Mouse (Mus musculus) embryonic facial prominence, embryonic 12.5 days (tissue): ENCODE measurements around the gene 4930467E23Rik. TPM values are rescaled to one million over a fixed set of nuclear protein-coding genes. Genes with fewer than 3 reads are reported as not detected.
A peak's percentile ranks its signal among the peaks of the same experiment; 100 is the strongest.
"Not testable (repeated sequence)": the region's sequence is repeated elsewhere in the genome, so short reads cannot be mapped to it uniquely, and the experiment has no call there.

ENCODE experiments used
- ATAC-seq: fragments of 200-750 bp; cut with Nextera tagmentation; 2 replicates; pipeline ENCODE4 v1.8.0; 2017; ENCODE audit not compliant: insufficient number of reproducible peaks, insufficient read depth, low FRiP score, low TSS enrichment
- H3K27ac ChIP-seq: fragments of 300-500 bp; sonication (generic); 2 replicates; pipeline ENCODE4 v1.5.1; 2016; ENCODE audit warnings: mild to moderate bottlenecking
- H3K27me3 ChIP-seq: fragments of 300-500 bp; sonication (generic); 2 replicates; pipeline ENCODE4 v1.6.1; 2016; ENCODE audit warnings: mild to moderate bottlenecking, moderate library complexity
- H3K36me3 ChIP-seq: fragments of 300-500 bp; sonication (generic); 2 replicates; pipeline ENCODE4 v1.6.1; 2016; ENCODE audit warnings: mild to moderate bottlenecking
- H3K4me1 ChIP-seq: fragments of 300-500 bp; sonication (generic); 2 replicates; pipeline ENCODE4 v1.6.1; 2016
- H3K4me2 ChIP-seq: fragments of 300-500 bp; sonication (generic); replicated peaks from 2 replicates; pipeline ENCODE4 v1.6.1; 2016; ENCODE audit warnings: mild to moderate bottlenecking, moderate library complexity
- H3K4me3 ChIP-seq: fragments of 300-500 bp; sonication (generic); 2 replicates; pipeline ENCODE4 v1.5.1; 2016; ENCODE audit warnings: mild to moderate bottlenecking
- H3K9ac ChIP-seq: fragments of 300-500 bp; sonication (generic); 2 replicates; pipeline ENCODE4 v1.6.1; 2016; ENCODE audit warnings: mild to moderate bottlenecking, moderate library complexity
- H3K9me3 ChIP-seq: fragments of 300-500 bp; sonication (generic); 2 replicates; pipeline ENCODE4 v1.6.1; 2016; ENCODE audit warnings: mild to moderate bottlenecking, moderate library complexity
- WGBS: fragments of 180-500 bp; shearing (Covaris S2); methylation state at CpG from one replicate; pipeline ENCODE4 v1.1.7; 2016; 5-methylcytosine and 5-hydroxymethylcytosine counted together
- polyA plus RNA-seq: library from polyadenylated mRNA; unstranded; fragments of >200 nt; fragmentation: Nextera tagmentation; extraction: Ambion mirVana; gene quantifications from 2 replicates; pipeline ENCODE4 v1.2.1, GENCODE M21; 2016

Gene 4930467E23Rik
- polyA plus RNA-seq, 1 experiment from 2014 or later: not detected

- ATAC-seq, H3K4me1 ChIP-seq, H3K9me3 ChIP-seq, H3K4me2 ChIP-seq, H3K36me3 ChIP-seq, H3K27me3 ChIP-seq, H3K4me3 ChIP-seq, H3K27ac ChIP-seq, H3K9ac ChIP-seq: not testable (repeated sequence)
- WGBS: 81% methylated on average over 4 of the region's 4 CpGs
Measured at GRCm38 (mm10) chr8:19773461-19773860, 44.1 kb downstream of the 4930467E23Rik start.

- H3K9me3 ChIP-seq, ATAC-seq, H3K4me3 ChIP-seq, H3K4me2 ChIP-seq, H3K36me3 ChIP-seq, H3K27me3 ChIP-seq, H3K9ac ChIP-seq, H3K4me1 ChIP-seq, H3K27ac ChIP-seq: not testable (repeated sequence)
Measured at GRCm38 (mm10) chr8:19776311-19776710, 46.9 kb downstream of the 4930467E23Rik start.

GRCm38 (mm10) chr8:19777500-19777899 lies 48.1 kb downstream of the 4930467E23Rik start:
- H3K27me3 ChIP-seq, H3K4me1 ChIP-seq, ATAC-seq, H3K4me2 ChIP-seq, H3K4me3 ChIP-seq, H3K36me3 ChIP-seq, H3K9ac ChIP-seq, H3K9me3 ChIP-seq, H3K27ac ChIP-seq: not testable (repeated sequence)
- 38% methylated on average over 2 of the region's 2 CpGs for WGBS

- WGBS: 64% methylated on average over 1 of the region's 1 CpGs
- not testable (repeated sequence) for H3K9me3 ChIP-seq, H3K4me3 ChIP-seq, H3K36me3 ChIP-seq, H3K27me3 ChIP-seq, ATAC-seq, H3K4me1 ChIP-seq, H3K9ac ChIP-seq, H3K27ac ChIP-seq, H3K4me2 ChIP-seq
Measured at GRCm38 (mm10) chr8:19778126-19778525, 48.8 kb downstream of the 4930467E23Rik start.

- H3K36me3 ChIP-seq, H3K4me1 ChIP-seq, H3K27ac ChIP-seq, H3K4me3 ChIP-seq, H3K27me3 ChIP-seq, H3K9ac ChIP-seq, H3K9me3 ChIP-seq, ATAC-seq, H3K4me2 ChIP-seq: not testable (repeated sequence)
- 87% methylated on average over 8 of the region's 8 CpGs for WGBS
Measured at GRCm38 (mm10) chr8:19778891-19779290, 49.5 kb downstream of the 4930467E23Rik start.

GRCm38 (mm10) chr8:19780212-19780611 lies 50.8 kb downstream of the 4930467E23Rik start:
- H3K4me2 ChIP-seq, H3K4me3 ChIP-seq, H3K9me3 ChIP-seq, H3K27ac ChIP-seq, H3K27me3 ChIP-seq, H3K36me3 ChIP-seq, H3K4me1 ChIP-seq, ATAC-seq, H3K9ac ChIP-seq: not testable (repeated sequence)
- WGBS: 94% methylated on average over 4 of the region's 4 CpGs

GRCm38 (mm10) chr8:19780658-19781057 lies 51.3 kb downstream of the 4930467E23Rik start:
- not testable (repeated sequence) for ATAC-seq, H3K4me1 ChIP-seq

GRCm38 (mm10) chr8:19781328-19782114 lies 52.1 kb downstream of the 4930467E23Rik start:
- H3K27me3 ChIP-seq, H3K9ac ChIP-seq, ATAC-seq, H3K4me1 ChIP-seq, H3K4me3 ChIP-seq, H3K36me3 ChIP-seq, H3K4me2 ChIP-seq, H3K9me3 ChIP-seq, H3K27ac ChIP-seq: not testable (repeated sequence)
- WGBS: 93% methylated on average over 5 of the region's 5 CpGs

More at GRCm38 (mm10) chr8:19780658-19781057, 51.3 kb downstream of the 4930467E23Rik start:
- not testable (repeated sequence) for H3K9ac ChIP-seq, H3K9me3 ChIP-seq, H3K4me2 ChIP-seq, H3K36me3 ChIP-seq, H3K27me3 ChIP-seq, H3K4me3 ChIP-seq, H3K27ac ChIP-seq

- not testable (repeated sequence) for H3K4me2 ChIP-seq, H3K4me1 ChIP-seq, H3K9me3 ChIP-seq, ATAC-seq, H3K9ac ChIP-seq, H3K27ac ChIP-seq, H3K27me3 ChIP-seq, H3K4me3 ChIP-seq, H3K36me3 ChIP-seq
- WGBS: 80% methylated on average over 3 of the region's 3 CpGs
Measured at GRCm38 (mm10) chr8:19782736-19783135, 53.4 kb downstream of the 4930467E23Rik start.

GRCm38 (mm10) chr8:19783860-19784259 lies 54.5 kb downstream of the 4930467E23Rik start:
- H3K9me3 ChIP-seq, H3K36me3 ChIP-seq, H3K27ac ChIP-seq, H3K4me3 ChIP-seq, H3K27me3 ChIP-seq, ATAC-seq, H3K4me1 ChIP-seq, H3K9ac ChIP-seq, H3K4me2 ChIP-seq: not testable (repeated sequence)
- WGBS: 86% methylated on average over 1 of the region's 5 CpGs

- H3K4me3 ChIP-seq: peak overlapping the region; percentile 59
- 11% methylated on average over 71 of the region's 71 CpGs for WGBS
- H3K27me3 ChIP-seq, H3K9me3 ChIP-seq, H3K36me3 ChIP-seq, H3K4me1 ChIP-seq: not testable (repeated sequence)
- H3K4me2 ChIP-seq: peak overlapping the region; percentile 48
- peak; percentile 100 for ATAC-seq
- H3K27ac ChIP-seq: peak overlapping the region; percentile 90
- peak overlapping the region; percentile 86 for H3K9ac ChIP-seq
Measured at GRCm38 (mm10) chr8:19784554-19785364, 55.4 kb downstream of the 4930467E23Rik start.

GRCm38 (mm10) chr8:19792696-19793095 lies 63.3 kb downstream of the 4930467E23Rik start:
- H3K4me1 ChIP-seq, H3K9me3 ChIP-seq, H3K36me3 ChIP-seq, H3K27me3 ChIP-seq, H3K4me3 ChIP-seq, H3K27ac ChIP-seq, H3K9ac ChIP-seq, H3K4me2 ChIP-seq, ATAC-seq: not testable (repeated sequence)
- WGBS: 79% methylated on average over 7 of the region's 7 CpGs
